Mouse (Mus musculus): ENCODE results near the gene Zfp975. TPM values are rescaled to one million over a fixed set of nuclear protein-coding genes. Genes with fewer than 3 reads are reported as not detected.
"Not testable (repeated sequence)": the region's sequence is repeated elsewhere in the genome, so short reads cannot be mapped to it uniquely, and the experiment has no call there.

Gene Zfp975
- 2.2 and 2.7 TPM in 2 replicates for polyA plus RNA-seq (2015; fragmentation: Nextera tagmentation; extraction: Ambion mirVana)

DNA sequence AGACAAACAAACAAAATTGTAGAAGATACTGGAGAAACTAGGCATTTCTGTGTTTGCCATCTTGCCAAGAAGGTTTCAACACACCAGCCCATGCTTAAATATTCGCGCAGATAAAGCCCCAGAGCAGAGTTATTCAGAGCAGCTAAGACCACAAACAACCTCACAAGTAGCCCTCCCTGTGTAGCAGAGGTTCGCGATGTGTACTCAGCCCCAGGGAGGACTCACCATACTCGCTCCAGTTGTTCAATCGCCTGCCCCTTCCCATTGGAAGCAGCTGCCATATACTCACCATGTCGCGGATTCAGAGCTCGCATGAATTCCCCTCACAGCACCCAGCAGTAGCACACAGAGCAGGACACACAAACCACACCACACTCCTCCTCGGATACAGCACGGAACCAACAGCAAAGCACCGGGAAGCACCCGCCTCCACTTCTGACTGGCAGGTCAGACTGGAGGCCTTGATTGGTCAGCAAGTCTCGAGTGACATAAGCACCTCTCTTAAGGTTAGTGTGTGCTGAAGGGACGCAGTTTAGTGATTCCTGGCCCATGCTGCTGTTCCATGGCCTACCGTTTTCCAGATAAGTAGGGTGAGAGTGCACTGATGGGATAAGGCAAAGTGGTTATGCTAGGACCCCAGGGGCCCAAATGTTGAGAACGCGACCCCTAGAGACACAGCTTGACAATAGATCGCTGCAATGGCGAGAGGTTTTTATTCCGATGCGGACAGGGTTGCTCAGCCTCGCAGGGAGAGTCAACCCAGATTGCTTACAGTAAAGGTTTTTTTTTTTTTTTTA is at the start of gene Zfp975:
TSS of gene Zfp975 (minus strand) at position 381 of the 797 bp plus-strand sequence.
- peak; percentile 75 for DNase-seq (ENCODE audit: low spot score)

DNA sequence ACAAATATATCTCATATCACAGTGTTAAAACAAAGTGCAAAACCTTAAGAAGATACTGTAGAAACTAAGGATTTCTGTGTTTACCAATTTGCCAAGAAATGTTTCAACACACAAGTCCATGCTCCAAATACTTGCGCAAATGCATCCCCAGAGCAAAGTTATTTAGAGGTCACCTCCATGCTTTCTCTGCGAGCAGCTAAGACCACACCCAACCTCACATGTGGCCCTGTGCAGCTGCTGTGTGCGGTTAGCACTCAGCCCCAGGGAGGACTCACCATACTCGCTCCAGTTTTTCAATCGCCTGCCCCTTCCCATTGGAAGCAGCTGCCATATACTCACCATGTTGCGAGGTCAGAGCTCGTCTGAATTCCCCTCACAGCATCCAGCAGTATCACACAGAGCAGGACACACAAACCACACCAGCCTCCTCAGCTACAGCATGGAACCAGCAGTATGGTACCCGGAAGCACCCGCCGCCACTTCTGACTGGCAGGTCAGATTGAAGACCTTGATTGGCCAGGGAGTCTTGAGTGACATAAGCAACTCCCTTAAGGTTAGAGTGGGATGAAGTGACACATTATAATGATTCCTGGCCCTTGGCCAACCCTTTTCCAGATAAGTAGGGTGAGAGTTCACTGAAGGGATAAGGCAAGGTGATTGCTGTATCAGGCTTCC is 46.1 kb upstream of the Zfp975 start:
- DNase-seq (ENCODE audit: low spot score), result no peak

DNA sequence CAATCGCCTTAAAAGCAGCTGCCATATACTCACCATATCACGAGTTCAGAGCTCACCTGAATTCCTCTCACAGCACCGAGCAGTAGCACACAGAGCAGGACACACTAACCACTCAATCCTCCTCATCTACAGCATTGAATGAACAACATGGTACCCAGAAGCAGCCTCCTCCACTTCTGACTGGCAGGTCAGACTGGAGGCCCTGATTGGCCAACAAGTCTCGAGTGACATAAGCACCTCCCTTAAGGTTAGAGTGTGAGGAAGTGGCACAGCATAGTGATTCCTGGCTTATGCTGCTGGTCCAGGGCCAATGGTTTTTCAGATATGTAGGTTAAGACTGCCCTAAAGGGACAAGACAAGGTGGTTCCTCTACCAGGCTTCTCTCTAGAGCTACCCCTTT is 34.4 kb upstream of the Zfp975 start, which contains the start of gene Gm17067:
TSS of gene Gm17067 (minus strand) at position 101 of the 400 bp plus-strand sequence.
- not testable (repeated sequence) for DNase-seq (ENCODE audit: low spot score)

DNA sequence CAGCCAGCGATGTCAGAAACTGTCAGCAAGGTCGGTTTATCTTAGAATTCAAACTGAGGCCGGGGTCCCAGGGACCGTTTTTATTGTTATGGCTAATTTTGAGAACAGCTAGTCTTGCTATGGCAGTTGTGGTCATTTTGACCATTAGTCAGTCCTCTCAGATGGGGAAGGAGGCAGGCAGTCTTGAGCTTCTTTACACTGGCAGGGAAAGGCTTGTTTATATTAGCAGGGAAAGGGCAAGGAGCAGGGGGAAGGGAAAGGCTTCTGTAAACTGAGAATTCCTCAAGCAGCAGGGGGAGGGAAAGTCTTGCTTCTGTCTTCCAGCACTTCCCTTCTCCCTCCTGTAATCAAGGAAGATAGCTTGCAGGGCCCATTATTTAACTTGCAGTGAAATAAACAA is 709 bp upstream of the Zfp975 start:
- not testable (repeated sequence) for DNase-seq (ENCODE audit: low spot score)

DNA sequence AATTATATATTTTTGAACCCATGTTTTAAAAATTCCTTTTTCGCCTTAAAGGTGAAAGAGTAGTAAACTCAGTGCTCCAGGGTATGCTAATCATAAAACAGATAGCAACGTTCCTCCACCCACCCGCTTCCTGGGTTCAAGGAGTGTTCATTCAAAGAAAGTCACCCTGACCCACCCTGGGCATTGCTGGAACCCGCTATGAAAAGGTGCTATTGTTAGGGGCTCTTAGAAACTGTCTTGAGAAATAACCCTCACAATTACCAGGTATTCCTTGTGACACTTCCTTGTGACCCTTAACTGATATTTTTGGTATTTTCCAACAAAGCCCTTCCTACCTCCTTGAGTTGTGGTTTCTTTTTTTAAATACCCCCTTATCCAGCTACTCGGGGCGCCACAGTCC is 12.5 kb downstream of the Zfp975 start:
- not testable (repeated sequence) for DNase-seq (ENCODE audit: low spot score)

DNA sequence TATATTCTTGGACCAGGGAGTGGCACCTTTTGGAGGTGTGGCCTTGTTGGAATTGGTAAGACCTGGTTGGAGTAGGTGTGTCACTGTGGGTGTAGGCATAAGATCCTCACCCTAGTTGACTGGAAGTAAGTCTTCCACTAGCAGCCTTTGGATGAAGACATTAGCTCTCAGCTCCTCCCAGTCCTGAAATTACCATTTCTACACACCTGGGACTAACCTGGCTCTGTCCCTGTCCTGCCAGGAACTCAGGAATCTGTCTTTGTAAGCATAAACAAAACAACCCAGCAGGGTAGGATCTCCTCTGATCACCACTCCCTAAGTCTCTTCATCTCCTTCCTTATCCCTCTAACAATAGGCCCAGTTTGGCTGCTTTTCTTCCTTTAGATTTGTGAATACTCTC is 12.9 kb downstream of the Zfp975 start:
- not testable (repeated sequence) for DNase-seq (ENCODE audit: low spot score)

DNA sequence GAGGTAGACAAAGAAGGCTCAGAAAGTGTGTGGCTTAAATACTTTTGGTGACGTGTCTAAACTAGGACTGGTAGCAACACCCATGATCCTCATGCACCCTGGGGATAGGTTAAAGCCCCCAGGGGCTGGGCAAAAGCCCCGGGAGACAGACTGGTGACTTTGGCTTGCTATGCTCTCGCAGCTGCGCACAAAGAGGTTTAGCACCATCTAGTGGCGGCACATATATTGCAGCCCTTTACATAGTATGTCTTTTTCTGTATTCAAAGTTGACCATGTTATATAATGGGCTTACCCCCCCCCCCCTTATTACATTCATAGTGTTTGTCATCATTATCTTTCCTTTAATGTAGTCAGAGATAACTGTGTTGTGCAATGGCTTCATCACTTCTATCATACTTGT is 32.4 kb downstream of the Zfp975 start:
- DNase-seq (ENCODE audit: low spot score), result peak; percentile 18

DNA sequence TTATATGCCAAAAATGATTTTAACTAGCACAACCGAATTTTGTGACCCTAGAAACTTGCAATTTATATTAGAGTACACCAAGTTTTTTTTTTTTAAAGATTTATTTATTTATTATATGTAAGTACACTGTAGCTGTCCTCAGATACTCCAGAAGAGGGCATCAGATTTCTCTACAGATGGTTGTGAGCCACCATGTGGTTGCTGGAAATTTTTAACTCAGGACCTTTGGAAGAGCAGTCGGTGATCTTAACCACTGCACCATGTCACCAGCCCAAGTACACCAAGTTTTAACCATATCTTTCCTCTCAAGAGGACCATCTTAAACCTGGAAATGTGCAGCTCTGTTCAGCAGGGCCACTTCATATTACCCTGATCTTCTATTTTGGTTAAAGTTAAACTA is 37.3 kb downstream of the Zfp975 start:
- not testable (repeated sequence) for DNase-seq (ENCODE audit: low spot score)

DNA sequence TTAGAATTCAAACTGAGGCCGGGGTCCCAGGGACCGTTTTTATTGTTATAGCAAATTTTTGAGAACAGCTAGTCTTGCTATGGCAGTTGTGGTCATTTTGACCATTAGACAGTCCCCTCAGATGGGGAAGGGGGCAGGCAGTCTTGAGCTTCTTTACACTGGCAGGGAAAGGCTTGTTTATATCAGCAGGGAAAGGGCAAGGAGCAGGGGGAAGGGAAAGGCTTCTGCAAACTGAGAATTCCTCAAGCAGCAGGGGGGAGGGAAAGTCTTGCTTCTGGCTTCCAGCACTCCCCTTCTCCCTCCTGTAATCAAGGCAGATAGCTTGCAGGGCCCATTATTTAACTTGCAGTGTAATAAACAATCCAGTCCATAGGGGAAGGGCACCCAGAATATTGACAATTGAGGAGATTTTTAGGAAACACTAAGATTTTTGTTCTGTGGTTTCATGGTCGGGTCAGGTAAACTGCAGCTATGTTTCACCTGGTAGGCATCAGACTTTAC is 49.4 kb downstream of the Zfp975 start:
- not testable (repeated sequence) for DNase-seq (ENCODE audit: low spot score)

DNA sequence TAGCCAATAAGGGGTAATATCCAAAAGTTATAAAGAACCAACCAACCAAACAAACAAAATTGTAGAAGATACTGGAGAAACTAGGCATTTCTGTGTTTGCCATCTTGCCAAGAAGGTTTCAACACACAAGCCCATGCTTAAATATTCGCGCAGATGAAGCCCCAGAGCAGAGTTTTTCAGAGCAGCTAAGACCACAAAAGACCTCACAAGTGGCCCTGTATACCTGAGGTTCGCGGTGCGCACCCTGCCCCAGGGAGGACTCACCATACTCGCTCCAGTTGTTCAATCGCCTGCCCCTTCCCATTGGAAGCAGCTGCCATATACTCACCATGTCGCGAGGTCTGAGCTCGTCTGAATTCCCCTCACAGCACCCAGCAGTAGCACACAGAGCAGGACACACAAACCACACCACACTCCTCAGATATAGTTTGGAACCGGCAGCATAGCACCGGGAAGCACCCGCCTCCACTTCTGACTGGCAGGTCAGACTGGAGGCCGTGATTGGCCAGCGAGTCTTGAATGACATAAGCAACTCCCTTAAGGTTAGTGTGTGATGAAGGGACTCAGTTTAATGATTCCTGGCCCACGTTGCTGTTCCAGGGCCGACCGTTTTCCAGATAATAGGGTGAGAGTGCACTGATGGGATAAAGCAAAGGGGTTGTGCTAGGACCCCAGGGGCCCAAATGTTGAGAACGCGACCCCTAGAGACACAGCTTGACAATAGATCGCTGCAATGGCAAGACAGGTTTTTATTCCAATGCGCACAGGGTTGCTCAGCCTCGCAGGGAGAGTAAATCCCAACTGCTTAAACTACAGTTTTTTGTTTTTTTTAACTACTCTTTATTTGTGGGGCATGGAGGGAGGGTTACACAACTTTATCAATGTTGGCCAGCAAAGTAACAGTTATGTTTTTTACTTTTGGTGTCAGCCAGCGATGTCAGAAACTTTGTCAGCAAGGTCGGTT is 50.1 kb downstream of the Zfp975 start, which contains the start of gene Zfp976:
TSS of gene Zfp976 (minus strand) at position 437 of the 964 bp plus-strand sequence.
- peak; percentile 70 for DNase-seq (ENCODE audit: low spot score)

DNA sequence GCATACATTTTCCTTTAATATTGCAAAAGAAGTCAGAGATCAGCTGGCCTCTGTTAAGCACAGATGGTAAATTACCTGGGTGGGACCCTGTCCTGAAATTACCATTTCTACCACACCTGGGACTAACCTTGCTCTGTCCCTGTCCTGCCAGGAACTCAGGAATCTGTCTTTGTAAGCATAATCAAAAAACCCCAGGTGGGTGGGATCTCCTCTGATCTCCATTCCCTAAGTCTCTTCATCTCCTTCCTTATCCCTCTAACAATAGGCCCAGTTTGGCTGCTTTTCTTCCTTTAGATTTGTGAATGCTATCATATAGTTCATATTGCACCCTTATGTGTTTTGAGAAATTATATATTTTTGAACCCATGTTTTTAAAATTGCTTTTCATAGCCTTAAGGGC is 61.5 kb downstream of the Zfp975 start:
- not testable (repeated sequence) for DNase-seq (ENCODE audit: low spot score)

Other genes with a start within 250 kb of the Zfp975 start
- not detected in 2 replicates for gene 4933421I07Rik, start 244.6 kb downstream of the Zfp975 start, polyA plus RNA-seq (2015; fragmentation: Nextera tagmentation; extraction: Ambion mirVana)
- 6.6 and 7.1 TPM in 2 replicates for gene Zfp141, start 187.0 kb downstream of the Zfp975 start, polyA plus RNA-seq (2015; fragmentation: Nextera tagmentation; extraction: Ambion mirVana)
- gene Gm21028, start 114.2 kb downstream of the Zfp975 start, polyA plus RNA-seq (2015; fragmentation: Nextera tagmentation; extraction: Ambion mirVana), result not detected in 2 replicates
- gene Zfp977, start 100.2 kb downstream of the Zfp975 start, polyA plus RNA-seq (2015; fragmentation: Nextera tagmentation; extraction: Ambion mirVana), result 0.28 and 0.31 TPM in 2 replicates
- gene Zfp976, start 50.2 kb downstream of the Zfp975 start, polyA plus RNA-seq (2015; fragmentation: Nextera tagmentation; extraction: Ambion mirVana), result 0.90 and 0.98 TPM in 2 replicates
- not detected in 2 replicates for gene Gm17067, start 34.3 kb upstream of the Zfp975 start, polyA plus RNA-seq (2015; fragmentation: Nextera tagmentation; extraction: Ambion mirVana)
- gene Vmn2r62, start 100.8 kb upstream of the Zfp975 start, polyA plus RNA-seq (2015; fragmentation: Nextera tagmentation; extraction: Ambion mirVana), result not detected in 2 replicates
- gene Gm2381, start 174.5 kb upstream of the Zfp975 start, polyA plus RNA-seq (2015; fragmentation: Nextera tagmentation; extraction: Ambion mirVana), result not detected in 2 replicates
- not detected in 2 replicates for gene Vmn2r63, start 241.1 kb upstream of the Zfp975 start, polyA plus RNA-seq (2015; fragmentation: Nextera tagmentation; extraction: Ambion mirVana)

Measured in thymus, postnatal 0 days (tissue).